Mouse (Mus musculus): ENCODE results near the gene Ccdc136.

DNA sequence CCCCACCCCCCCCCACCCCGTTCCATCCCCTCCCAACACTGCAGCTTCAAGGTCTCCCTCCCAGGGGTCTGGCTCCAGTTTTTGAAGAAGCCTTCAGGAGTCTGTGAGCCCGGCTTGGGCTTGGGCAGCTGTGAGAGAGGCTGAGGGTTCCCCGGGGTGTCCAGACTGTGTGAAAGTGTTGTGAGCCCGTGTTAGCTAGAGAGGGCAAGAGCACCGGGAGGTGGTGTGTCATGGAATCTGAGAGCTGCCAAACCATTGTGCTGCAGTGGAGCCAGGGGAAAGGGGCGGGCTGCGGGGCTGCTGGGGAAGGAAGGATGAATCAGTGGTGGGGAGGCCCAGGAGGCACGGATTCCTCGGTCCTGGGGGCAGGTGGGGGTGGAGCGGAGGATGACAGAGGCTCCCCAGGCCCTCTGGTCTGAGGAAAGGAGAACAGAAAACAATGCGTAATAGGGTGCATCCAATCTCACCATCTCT lies 40.4 kb downstream of the Ccdc136 start:
- TF ChIP-seq CTCF (IDR thresholded peaks at IDR 0.05; ENCODE audit: low read depth), result no peak
- no peak for TF ChIP-seq EP300 (IDR thresholded peaks at IDR 0.05; ENCODE audit: low read depth)
